Mouse (Mus musculus) megakaryocyte, embryonic 14.5 days (primary cell): ENCODE results near the gene Gm15097. TPM values are rescaled to one million over a fixed set of nuclear protein-coding genes. Genes with fewer than 3 reads are reported as not detected.
"Not testable (repeated sequence)": the region's sequence is repeated elsewhere in the genome, so short reads cannot be mapped to it uniquely, and the experiment has no call there.

Experiments
- H3K27me3 ChIP-seq: replicated peaks from 2 replicates; pipeline ENCODE3; 2012; ENCODE audit warnings: inconsistent platforms
- H3K36me3 ChIP-seq: replicated peaks from 2 replicates; pipeline ENCODE3; 2012; ENCODE audit warnings: low read length, inconsistent platforms, mixed read lengths
- H3K4me1 ChIP-seq: 2 replicates; pipeline ENCODE4 v1.6.1; 2012; ENCODE audit warnings: inconsistent platforms
- H3K4me3 ChIP-seq: replicated peaks from 2 replicates; pipeline ENCODE3; 2012; ENCODE audit warnings: moderate library complexity, mild to moderate bottlenecking, inconsistent platforms
- H3K9me3 ChIP-seq: 2 replicates; pipeline ENCODE4 v1.6.1; 2012; ENCODE audit warnings: inconsistent platforms
- polyA plus RNA-seq: library from polyadenylated mRNA; stranded (reverse); fragments of >175 nt; gene quantifications from 2 replicates; pipeline ENCODE4 v1.2.3, GENCODE M21; 2012; ENCODE audit warnings: low replicate concordance; ENCODE audit not compliant: insufficient read depth

The Gm15097 gene
- not detected in 2 replicates for polyA plus RNA-seq

GRCm38 (mm10) chrX:149784173-149784572, at the start of gene Gm15097:
Gm15097 (plus strand) TSS chrX:149784473.
- not testable (repeated sequence) for H3K4me1 ChIP-seq, H3K27me3 ChIP-seq, H3K9me3 ChIP-seq, H3K36me3 ChIP-seq, H3K4me3 ChIP-seq

GRCm38 (mm10) chrX:149762853-149763252, 21.4 kb upstream of the Gm15097 start:
- not testable (repeated sequence) for H3K4me3 ChIP-seq, H3K9me3 ChIP-seq, H3K27me3 ChIP-seq, H3K36me3 ChIP-seq, H3K4me1 ChIP-seq

- not testable (repeated sequence) for H3K4me1 ChIP-seq
Observed at GRCm38 (mm10) chrX:149811178-149811577, 26.9 kb downstream of the Gm15097 start.

More at GRCm38 (mm10) chrX:149811178-149811577, 26.9 kb downstream of the Gm15097 start:
- not testable (repeated sequence) for H3K27me3 ChIP-seq, H3K36me3 ChIP-seq, H3K9me3 ChIP-seq, H3K4me3 ChIP-seq

Other genes starting within 250 kb of the Gm15097 start
- not detected in 2 replicates for gene Gm10439, start 189.9 kb upstream of the Gm15097 start, polyA plus RNA-seq
- gene Gm15091, start 157.2 kb downstream of the Gm15097 start, polyA plus RNA-seq, result not detected in 2 replicates